Mouse (Mus musculus): ENCODE measurements around the gene Pitpna. TPM values are rescaled to one million over a fixed set of nuclear protein-coding genes. Genes with fewer than 3 reads are reported as not detected.

Gene Pitpna
- total RNA-seq, 2 experiments from 2014 or later, result 315 to 349 TPM

- intact Hi-C loops (cut with DNase I), result no loop called here
- peak; percentile 61 to 65 for DNase-seq (ENCODE audit: low spot score in 2 of 2)
These were observed 66.0 kb downstream of the Pitpna start for GRCm38 (mm10) chr11:75653781-75654470.

- intact Hi-C loops (cut with DNase I), result no loop called here
- no peak for DNase-seq (ENCODE audit: low spot score in 2 of 2)
These were observed 66.8 kb downstream of the Pitpna start for GRCm38 (mm10) chr11:75654471-75655390.

- intact Hi-C loops (cut with DNase I), result no loop called here
- peak; percentile 69 to 75 for DNase-seq (ENCODE audit: low spot score in 2 of 2)
These were observed 68.0 kb downstream of the Pitpna start for GRCm38 (mm10) chr11:75655621-75656545.

- DNase-seq (ENCODE audit: low spot score in 2 of 2), result no peak
- intact Hi-C loops (cut with DNase I), result no loop called here
These were observed 69.0 kb downstream of the Pitpna start for GRCm38 (mm10) chr11:75656621-75657590.

DNA sequence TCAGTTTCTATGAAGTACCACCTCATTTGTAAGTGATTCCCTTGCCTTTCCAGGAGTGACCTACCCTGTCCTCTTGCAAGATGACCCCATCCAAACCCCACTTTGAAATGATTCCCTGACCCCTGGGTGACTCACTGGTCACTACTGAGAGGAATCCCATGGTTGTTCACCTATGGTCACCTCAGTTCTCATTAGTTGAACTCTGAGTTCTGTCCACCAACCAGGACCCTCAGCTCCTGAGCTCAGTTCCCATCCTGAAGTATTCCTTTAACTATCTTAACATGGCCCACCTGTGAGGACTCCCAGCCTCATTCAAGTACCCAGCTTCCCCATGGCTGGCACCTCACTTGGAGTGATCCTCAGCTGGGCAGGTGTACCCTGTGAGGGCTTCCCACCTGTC lies 69.9 kb downstream of the Pitpna start:
- intact Hi-C loops (cut with DNase I), result no loop called here
- no peak for DNase-seq (ENCODE audit: low spot score in 2 of 2)

GRCm38 (mm10) chr11:75658311-75658710 lies 70.4 kb downstream of the Pitpna start:
- DNase-seq (ENCODE audit: low spot score in 2 of 2), result no peak
- intact Hi-C loops (cut with DNase I), result no loop called here

DNA sequence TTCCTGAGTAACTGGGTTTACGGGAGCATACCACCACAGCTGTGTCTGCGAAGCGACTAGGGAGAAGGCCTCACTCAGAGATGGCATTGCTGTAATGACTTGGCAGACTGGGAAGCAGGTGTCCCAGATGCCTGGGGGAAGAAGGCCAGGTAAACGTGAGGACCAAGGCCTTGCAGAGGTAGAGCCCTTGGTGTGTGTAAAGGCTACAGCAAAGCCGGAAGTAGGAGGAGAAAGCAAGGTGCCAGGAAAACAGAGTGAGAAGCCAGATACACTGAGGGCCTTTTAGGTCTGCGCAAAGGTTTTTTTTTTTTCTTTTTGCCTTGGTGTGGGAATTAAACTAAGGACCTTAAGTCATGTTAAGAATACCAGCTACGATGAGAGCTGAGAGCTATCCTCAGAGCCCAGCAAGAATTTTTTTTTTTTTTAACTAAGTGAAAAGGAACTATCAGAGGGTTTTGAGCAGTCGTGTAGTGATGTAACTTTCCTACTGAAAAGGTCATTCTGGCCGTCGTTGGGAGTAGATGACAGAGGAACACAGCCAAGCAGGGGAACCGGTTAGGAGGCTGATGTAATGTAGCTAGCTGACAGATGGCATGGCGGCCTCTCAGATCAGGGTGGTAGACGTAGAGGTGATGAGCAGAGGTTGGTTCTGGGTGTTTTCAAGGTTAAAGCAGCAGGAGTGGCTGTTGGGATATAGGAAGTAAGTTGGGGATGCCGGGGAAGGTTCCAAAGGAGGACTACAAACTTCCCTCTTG lies 71.3 kb downstream of the Pitpna start:
- DNase-seq (ENCODE audit: low spot score in 2 of 2), result no peak
- intact Hi-C loops (cut with DNase I), result no loop called here

DNA sequence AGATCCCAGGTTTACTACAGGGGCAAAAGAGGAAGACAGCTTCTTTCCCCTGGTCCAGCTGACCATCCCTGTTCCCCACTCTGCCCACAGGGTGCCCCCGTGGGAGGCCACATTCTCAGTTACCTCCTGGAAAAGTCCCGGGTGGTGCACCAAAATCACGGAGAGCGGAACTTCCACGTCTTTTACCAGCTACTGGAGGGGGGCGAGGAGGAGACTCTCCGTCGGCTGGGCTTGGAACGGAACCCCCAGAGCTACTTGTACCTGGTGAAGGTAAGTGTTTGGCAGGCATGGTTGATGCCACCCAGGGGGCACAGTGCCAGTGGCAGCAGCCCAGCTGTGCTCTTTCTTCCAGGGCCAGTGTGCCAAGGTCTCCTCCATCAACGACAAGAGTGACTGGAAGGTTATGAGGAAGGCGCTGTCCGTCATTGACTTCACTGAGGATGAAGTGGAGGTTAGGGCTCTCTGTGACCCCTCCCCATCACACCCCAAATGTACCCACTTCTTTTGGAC lies 72.2 kb downstream of the Pitpna start:
- intact Hi-C loops (cut with DNase I), result no loop called here
- DNase-seq (ENCODE audit: low spot score in 2 of 2), result no peak

DNA sequence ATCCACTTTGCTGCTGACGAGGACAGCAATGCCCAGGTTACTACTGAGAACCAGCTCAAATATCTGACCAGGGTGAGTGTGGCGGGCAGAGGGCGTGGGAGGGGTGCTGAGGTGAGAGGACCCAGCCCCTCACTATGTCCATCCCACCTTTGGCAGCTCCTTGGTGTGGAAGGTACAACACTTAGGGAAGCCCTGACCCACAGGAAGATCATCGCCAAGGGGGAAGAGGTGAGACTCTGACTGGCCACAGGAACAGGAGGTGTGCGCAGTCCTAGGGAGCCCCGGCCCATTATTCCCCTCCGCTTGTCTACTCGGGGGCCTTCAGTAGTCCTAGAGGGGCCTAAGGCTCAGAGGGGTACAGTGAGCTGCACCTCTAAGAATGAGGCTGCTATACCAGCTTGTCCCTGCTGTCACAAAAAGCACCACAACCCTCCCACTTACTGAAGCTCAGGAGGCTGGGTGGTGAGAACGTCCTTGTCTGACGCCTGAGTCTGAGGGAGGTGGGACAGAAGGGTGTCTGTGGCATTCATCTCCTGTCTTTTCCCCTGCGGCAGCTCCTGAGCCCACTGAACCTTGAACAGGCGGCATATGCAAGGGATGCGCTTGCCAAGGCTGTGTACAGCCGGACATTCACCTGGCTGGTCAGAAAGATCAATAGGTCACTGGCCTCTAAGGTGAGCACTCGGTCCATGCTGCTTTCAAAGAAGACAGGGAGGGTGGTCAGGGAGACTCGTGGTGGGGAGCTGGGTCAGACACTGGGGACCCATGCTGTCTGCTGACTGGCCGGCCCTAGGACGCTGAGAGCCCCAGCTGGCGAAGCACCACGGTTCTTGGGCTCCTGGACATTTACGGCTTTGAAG lies 73.3 kb downstream of the Pitpna start:
- intact Hi-C loops (cut with DNase I), result no loop called here
- no peak for DNase-seq (ENCODE audit: low spot score in 2 of 2)

- intact Hi-C loops (cut with DNase I), result no loop called here
- no peak for DNase-seq (ENCODE audit: low spot score in 2 of 2)
These were observed 74.2 kb downstream of the Pitpna start for GRCm38 (mm10) chr11:75662131-75662530.

- intact Hi-C loops (cut with DNase I), result no loop called here
- DNase-seq (ENCODE audit: low spot score in 2 of 2), result no peak
These were observed 78.4 kb downstream of the Pitpna start for GRCm38 (mm10) chr11:75666296-75666695.

- no peak for DNase-seq (ENCODE audit: low spot score in 2 of 2)
- intact Hi-C loops (cut with DNase I), result no loop called here
These were observed 80.7 kb downstream of the Pitpna start for GRCm38 (mm10) chr11:75668621-75669020.

- intact Hi-C loops (cut with DNase I), result no loop called here
These were observed 81.4 kb downstream of the Pitpna start for GRCm38 (mm10) chr11:75669176-75669852.

GRCm38 (mm10) chr11:75669853-75670200 lies 81.9 kb downstream of the Pitpna start:
- no peak for DNase-seq (ENCODE audit: low spot score in 2 of 2)
- intact Hi-C loops (cut with DNase I), result no loop called here

More at GRCm38 (mm10) chr11:75669176-75669852, 81.4 kb downstream of the Pitpna start:
- DNase-seq (ENCODE audit: low spot score in 2 of 2), result no peak

DNA sequence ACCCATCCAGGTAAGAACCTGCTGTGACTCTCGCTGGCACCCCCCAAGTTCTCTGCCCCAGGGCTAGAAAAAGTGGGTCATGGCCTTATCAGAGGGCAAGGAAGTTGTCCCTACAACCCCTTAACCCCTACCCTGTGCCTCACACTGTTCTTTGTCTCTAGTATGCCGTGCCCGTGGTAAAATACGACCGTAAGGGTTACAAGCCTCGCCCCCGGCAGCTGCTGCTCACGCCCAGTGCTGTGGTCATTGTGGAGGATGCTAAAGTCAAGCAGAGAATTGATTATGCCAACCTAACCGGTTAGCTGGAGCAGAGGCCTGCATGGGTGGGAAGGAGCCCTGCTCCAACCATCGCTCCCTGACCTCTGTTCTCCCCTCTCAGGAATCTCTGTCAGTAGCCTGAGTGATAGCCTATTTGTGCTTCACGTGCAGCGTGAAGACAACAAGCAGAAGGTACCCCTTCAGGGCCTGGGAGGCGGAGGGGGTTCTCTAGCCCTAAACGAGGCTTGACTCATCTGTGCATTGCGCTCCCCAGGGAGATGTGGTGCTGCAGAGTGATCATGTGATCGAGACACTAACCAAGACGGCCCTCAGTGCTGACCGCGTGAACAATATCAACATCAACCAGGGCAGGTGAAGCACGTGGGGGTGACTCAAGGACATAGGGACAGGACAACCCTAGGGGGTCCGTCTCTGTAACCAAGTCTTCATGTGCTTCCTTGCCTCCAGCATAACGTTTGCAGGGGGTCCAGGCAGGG lies 83.7 kb downstream of the Pitpna start:
- DNase-seq (ENCODE audit: low spot score in 2 of 2), result no peak

GRCm38 (mm10) chr11:75673411-75673810 lies 85.5 kb downstream of the Pitpna start:
- DNase-seq (ENCODE audit: low spot score in 2 of 2), result no peak
- intact Hi-C loops (cut with DNase I), result no loop called here

More for the DNA sequence above, 83.7 kb downstream of the Pitpna start:
- intact Hi-C loops (cut with DNase I), result no loop called here

All from left cerebral cortex, postnatal 36 days (tissue).